Mouse (Mus musculus) brown adipose tissue, adult 24 weeks (tissue): ENCODE data around the gene Olfr152. TPM values are rescaled to one million over a fixed set of nuclear protein-coding genes. Genes with fewer than 3 reads are reported as not detected.

Experiments
- H3K27ac ChIP-seq: fragments of 200-500 bp; replicated peaks from 2 replicates; pipeline ENCODE4 v1.5.1; 2012; ENCODE audit warnings: low read depth, mild to moderate bottlenecking, low read length
- H3K4me1 ChIP-seq: fragments of 200-500 bp; 2 replicates; pipeline ENCODE4 v1.6.1; 2012; ENCODE audit warnings: low read length, mixed read lengths; ENCODE audit not compliant: control insufficient read depth, insufficient read depth, insufficient read length
- H3K4me3 ChIP-seq: fragments of 200-500 bp; 2 replicates; pipeline ENCODE4 v1.5.1; 2012; ENCODE audit warnings: low read depth, mild to moderate bottlenecking, low read length, moderate library complexity; ENCODE audit not compliant: insufficient read depth
- polyA plus RNA-seq: library from polyadenylated mRNA; stranded (reverse); fragments of >200 nt; gene quantifications from 2 replicates; pipeline ENCODE4 v1.2.4, GENCODE M21; 2012; ENCODE audit not compliant: missing spikeins, insufficient read depth, insufficient read length

The Olfr152 gene
- polyA plus RNA-seq = not detected in 2 replicates

- Histone ChIP-seq H3K27ac (no peak within 1 kb of the TSS), H3K4me1 (no peaks in the 10 kb centered on the region), H3K4me3 (no peak within 1 kb of the TSS)
These were observed at the start of gene Olfr152 for GRCm38 (mm10) chr2:87779183-87779582. Gene Olfr152 (plus strand): TSS chr2:87779483.

- Histone ChIP-seq H3K27ac (no peak within 1 kb of the TSS), H3K4me1 (no peaks in the 10 kb centered on the region), H3K4me3 (no peak within 1 kb of the TSS)
These were observed 39.4 kb upstream of the Olfr152 start, which contains the start of gene Olfr1138 for GRCm38 (mm10) chr2:87739878-87740277. Gene Olfr1138 (minus strand): TSS chr2:87739978.

GRCm38 (mm10) chr2:87743452-87743851 is 35.8 kb upstream of the Olfr152 start, which contains the start of gene Olfr1140:
Gene Olfr1140 (plus strand): TSS chr2:87743752.
- Histone ChIP-seq H3K27ac (no peak within 1 kb of the TSS), H3K4me3 (no peak within 1 kb of the TSS), H3K4me1 (no peaks in the 10 kb centered on the region)

GRCm38 (mm10) chr2:87753891-87754290 is 25.4 kb upstream of the Olfr152 start, which contains the start of gene Olfr1141:
Gene Olfr1141 (minus strand): TSS chr2:87753991.
- Histone ChIP-seq H3K27ac (no peak within 1 kb of the TSS), H3K4me3 (no peak within 1 kb of the TSS), H3K4me1 (no peaks in the 10 kb centered on the region)

- H3K4me1 ChIP-seq = no peaks in the 10 kb centered on the region
- no peak overlapping the region for H3K27ac ChIP-seq
These were observed 3.1 kb upstream of the Olfr152 start for GRCm38 (mm10) chr2:87776143-87776542.

GRCm38 (mm10) chr2:87800292-87800691 is 21.0 kb downstream of the Olfr152 start, which contains the start of gene Olfr1143:
Gene Olfr1143 (plus strand): TSS chr2:87800592.
- H3K4me1 ChIP-seq = no peaks in the 10 kb centered on the region
- no peak within 1 kb of the TSS for H3K4me3 ChIP-seq
- H3K27ac ChIP-seq = no peak within 1 kb of the TSS

More at GRCm38 (mm10) chr2:87776143-87776542, 3.1 kb upstream of the Olfr152 start:
- H3K4me3 ChIP-seq = no peak overlapping the region

GRCm38 (mm10) chr2:87809522-87809921 is 30.2 kb downstream of the Olfr152 start, which contains the start of gene Olfr1145:
Gene Olfr1145 (plus strand): TSS chr2:87809822.
- H3K4me3 ChIP-seq = no peak within 1 kb of the TSS
- H3K27ac ChIP-seq = no peak within 1 kb of the TSS
- H3K4me1 ChIP-seq = no peaks in the 10 kb centered on the region

- Histone ChIP-seq H3K4me3 (no peak within 1 kb of the TSS), H3K4me1 (no peaks in the 10 kb centered on the region), H3K27ac (no peak within 1 kb of the TSS)
These were observed 51.0 kb downstream of the Olfr152 start, which contains the start of gene Olfr1148 for GRCm38 (mm10) chr2:87830233-87830632. Gene Olfr1148 (plus strand): TSS chr2:87830533.

Other genes with a start within 250 kb of the Olfr152 start
- not detected in 2 replicates for gene Olfr153, start 247.7 kb upstream of the Olfr152 start, polyA plus RNA-seq
- not detected in 2 replicates for gene Olfr1128, start 233.9 kb upstream of the Olfr152 start, polyA plus RNA-seq
- gene Olfr1129, start 205.6 kb upstream of the Olfr152 start, polyA plus RNA-seq = not detected in 2 replicates
- gene Olfr1130, start 173.3 kb upstream of the Olfr152 start, polyA plus RNA-seq = not detected in 2 replicates
- not detected in 2 replicates for gene Olfr1131, start 152.4 kb upstream of the Olfr152 start, polyA plus RNA-seq
- not detected in 2 replicates for gene Olfr1132, start 141.9 kb upstream of the Olfr152 start, polyA plus RNA-seq
- not detected in 2 replicates for gene Olfr1133, start 132.1 kb upstream of the Olfr152 start, polyA plus RNA-seq
- gene Olfr1134, start 121.0 kb upstream of the Olfr152 start, polyA plus RNA-seq = not detected in 2 replicates
- gene Olfr1135, start 105.8 kb upstream of the Olfr152 start, polyA plus RNA-seq = not detected in 2 replicates
- not detected in 2 replicates for gene Olfr1136, start 85.5 kb upstream of the Olfr152 start, polyA plus RNA-seq
- gene Olfr1137, start 66.3 kb upstream of the Olfr152 start, polyA plus RNA-seq = not detected in 2 replicates
- not detected in 2 replicates for gene Olfr1138, start 39.5 kb upstream of the Olfr152 start, polyA plus RNA-seq
- gene Olfr1140, start 35.7 kb upstream of the Olfr152 start, polyA plus RNA-seq = not detected in 2 replicates
- not detected in 2 replicates for gene Olfr1141, start 25.5 kb upstream of the Olfr152 start, polyA plus RNA-seq
- gene Olfr1143, start 21.1 kb downstream of the Olfr152 start, polyA plus RNA-seq = not detected in 2 replicates
- not detected in 2 replicates for gene Olfr1145, start 30.3 kb downstream of the Olfr152 start, polyA plus RNA-seq
- gene Olfr1148, start 51.0 kb downstream of the Olfr152 start, polyA plus RNA-seq = not detected in 2 replicates
- not detected in 2 replicates for gene Olfr1150-ps1, start 64.5 kb downstream of the Olfr152 start, polyA plus RNA-seq
- not detected in 2 replicates for gene Olfr1151, start 76.4 kb downstream of the Olfr152 start, polyA plus RNA-seq
- not detected in 2 replicates for gene Olfr1152, start 87.0 kb downstream of the Olfr152 start, polyA plus RNA-seq
- gene Olfr1153, start 115.5 kb downstream of the Olfr152 start, polyA plus RNA-seq = not detected in 2 replicates
- gene Olfr1154, start 125.7 kb downstream of the Olfr152 start, polyA plus RNA-seq = not detected in 2 replicates
- gene Olfr1155, start 165.7 kb downstream of the Olfr152 start, polyA plus RNA-seq = not detected in 2 replicates
- gene Olfr1156, start 173.6 kb downstream of the Olfr152 start, polyA plus RNA-seq = not detected in 2 replicates
- gene Olfr1157, start 188.8 kb downstream of the Olfr152 start, polyA plus RNA-seq = not detected in 2 replicates
- gene Olfr74, start 195.2 kb downstream of the Olfr152 start, polyA plus RNA-seq = not detected in 2 replicates
- not detected in 2 replicates for gene Olfr1158, start 210.6 kb downstream of the Olfr152 start, polyA plus RNA-seq
- gene Olfr1160, start 228.8 kb downstream of the Olfr152 start, polyA plus RNA-seq = not detected in 2 replicates
- not detected in 2 replicates for gene Olfr1161, start 243.3 kb downstream of the Olfr152 start, polyA plus RNA-seq